Mouse (Mus musculus): Measurements from ENCODE around the gene Pdpk1.

DNA sequence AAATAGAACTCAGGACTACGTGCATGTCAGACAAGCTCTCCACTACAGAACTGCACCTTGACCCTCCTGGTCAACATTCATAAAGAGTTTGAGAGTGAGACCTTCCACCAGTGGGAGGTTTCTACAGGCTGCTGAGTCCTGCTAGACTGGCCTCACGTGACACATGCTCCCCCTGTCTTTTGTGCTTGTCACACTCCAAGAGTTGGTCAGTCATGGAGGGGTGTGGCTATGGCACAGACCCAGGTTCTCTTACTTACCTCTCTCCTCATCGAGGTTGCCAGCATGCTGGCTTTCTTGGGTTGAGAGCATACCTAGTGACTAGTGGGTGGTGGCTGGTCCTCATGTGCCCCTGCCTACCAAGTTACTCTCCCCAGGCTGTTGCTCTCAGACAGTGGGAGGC is 3.7 kb upstream of the Pdpk1 start:
- TF ChIP-seq MAX (IDR thresholded peaks at IDR 0.05; ENCODE audit: low read length) (no peak), ELF1 (IDR thresholded peaks at IDR 0.05; ENCODE audit: low read depth, low read length) (no peak), NRF1 (IDR thresholded peaks at IDR 0.05; ENCODE audit: insufficient read depth, low read depth, low read length, poor library complexity, severe bottlenecking) (no peak), CTCF (IDR thresholded peaks at IDR 0.05 in 2 of 3, conservative IDR thresholded peaks at IDR 0.05 in 1 of 3; ENCODE audit: control insufficient read depth in 1 of 3, insufficient read depth in 1 of 3, low read depth in 2 of 3, low read length in 3 of 3, poor library complexity in 1 of 3, severe bottlenecking in 1 of 3) (no peak), MYB (IDR thresholded peaks at IDR 0.05; ENCODE audit: low read depth, low read length) (no peak), TCF12 (IDR thresholded peaks at IDR 0.05; ENCODE audit: low read depth, low read length) (no peak)
